Mouse (Mus musculus) right cerebral cortex, postnatal 10 days (tissue): ENCODE data around the gene Olfr272.

ENCODE experiments used
- DNase-seq, 2 experiments: peaks; one replicate each; pipeline ENCODE4 v3.0.0; 2021; ENCODE audit warnings: low spot score in 2 of 2

Olfr272 gene

GRCm38 (mm10) chr4:52919078-52919477 is at the start of gene Olfr272:
Gene Olfr272 (minus strand): TSS chr4:52919178.
- no peak for DNase-seq

DNA sequence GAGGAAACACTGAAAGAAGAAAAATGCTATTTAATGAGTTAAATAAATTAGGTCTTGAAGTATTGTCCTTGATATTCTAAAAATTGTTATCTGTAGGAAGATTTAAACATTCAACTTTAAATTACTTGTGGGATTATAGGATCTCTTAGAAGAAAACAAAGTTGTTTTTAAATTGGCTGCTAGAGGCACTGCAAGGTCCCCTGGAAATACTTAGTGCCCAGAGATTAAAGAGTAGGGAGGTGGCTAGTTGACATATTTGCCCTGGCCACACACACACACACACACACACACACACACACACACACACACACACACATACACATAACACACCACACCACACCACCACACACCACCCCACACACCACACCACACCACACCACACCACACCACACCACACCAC is 45.3 kb upstream of the Olfr272 start, which contains the start of gene Olfr270:
TSS of gene Olfr270 (plus strand) at position 301 of the 400 bp plus-strand sequence.
- DNase-seq, result no peak

GRCm38 (mm10) chr4:52958693-52959092 is 39.7 kb upstream of the Olfr272 start:
- peak; percentile 66 to 74 for DNase-seq

DNA sequence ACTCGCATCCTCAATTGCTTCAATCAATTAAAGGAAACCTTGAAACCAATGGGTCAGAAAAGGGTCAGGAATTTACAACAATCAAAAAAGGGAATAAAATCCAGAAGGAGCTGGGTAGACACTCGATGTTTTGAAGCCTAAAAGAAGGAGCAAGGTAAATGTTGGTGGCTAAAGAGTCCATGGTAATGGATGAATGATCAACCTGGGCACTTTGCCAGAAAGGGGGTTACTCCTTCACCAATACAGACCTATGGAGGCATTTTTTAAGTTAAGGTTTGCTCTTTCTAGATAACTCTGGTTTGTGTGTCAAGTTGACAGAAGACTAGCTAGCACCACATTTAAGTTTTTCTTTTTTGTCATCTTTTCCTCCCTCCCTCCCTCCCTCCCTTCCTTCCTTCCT is 30.0 kb upstream of the Olfr272 start:
- DNase-seq, result no peak

- DNase-seq, result no peak
These were observed 27.7 kb upstream of the Olfr272 start for GRCm38 (mm10) chr4:52946665-52947064.

GRCm38 (mm10) chr4:52930480-52930879 is 11.5 kb upstream of the Olfr272 start:
- no peak for DNase-seq

GRCm38 (mm10) chr4:52917311-52917688 is 1.7 kb downstream of the Olfr272 start:
- no peak for DNase-seq

GRCm38 (mm10) chr4:52916659-52917310 is 2.2 kb downstream of the Olfr272 start:
- DNase-seq, result no peak

GRCm38 (mm10) chr4:52912409-52912808 is 6.6 kb downstream of the Olfr272 start:
- no peak for DNase-seq

GRCm38 (mm10) chr4:52909542-52909941 is 9.4 kb downstream of the Olfr272 start:
- DNase-seq, result no peak

DNA sequence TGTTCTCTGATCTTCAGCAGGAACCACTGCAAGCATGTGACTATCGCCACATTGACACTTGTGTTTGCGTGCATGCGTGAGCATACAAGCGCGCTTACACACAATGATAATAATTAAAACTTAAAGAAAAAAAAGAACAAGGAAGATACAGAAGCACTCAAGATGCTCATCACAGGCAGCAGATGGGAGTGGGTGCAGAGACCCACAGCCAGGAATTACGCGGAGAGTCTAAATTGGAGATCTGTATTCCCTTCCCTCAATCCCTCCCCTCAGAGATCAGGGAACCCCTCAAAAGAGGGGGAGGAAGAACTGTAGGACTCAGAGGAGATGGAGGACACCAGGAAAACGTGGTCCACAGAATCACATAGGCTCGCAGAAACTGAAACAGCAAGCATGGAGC is 54.8 kb downstream of the Olfr272 start:
- peak; percentile 35 to 70 for DNase-seq
